Mouse (Mus musculus) urinary bladder, postnatal 36 days (tissue): Measurements from ENCODE around the gene Slc9a1.

ENCODE experiments used
- DNase-seq, 2 experiments: peaks; one replicate each; pipeline ENCODE4 v3.0.0; 2022; ENCODE audit warnings: low spot score in 2 of 2, mixed read lengths in 1 of 2

Slc9a1 gene

DNA sequence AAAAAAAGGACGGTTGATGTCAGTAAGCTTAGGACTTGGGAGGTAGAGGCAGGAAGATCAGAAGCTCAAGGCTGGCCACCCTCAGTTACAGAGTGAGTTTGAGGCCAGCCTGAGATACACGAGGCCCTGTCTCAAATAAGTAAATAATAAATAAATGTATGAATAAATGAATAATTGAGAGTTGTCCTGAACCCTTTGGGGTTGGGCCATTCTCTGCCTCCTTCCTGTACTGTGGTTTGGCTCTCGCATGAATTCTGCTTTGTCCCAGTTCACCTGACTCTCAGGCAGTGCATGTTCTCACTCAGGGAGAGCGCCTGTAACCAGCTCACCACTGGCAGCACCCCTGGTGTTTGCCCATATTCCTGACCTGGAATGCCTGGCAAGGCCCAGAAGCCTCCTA lies 4.5 kb downstream of the Slc9a1 start:
- no peak for DNase-seq

DNA sequence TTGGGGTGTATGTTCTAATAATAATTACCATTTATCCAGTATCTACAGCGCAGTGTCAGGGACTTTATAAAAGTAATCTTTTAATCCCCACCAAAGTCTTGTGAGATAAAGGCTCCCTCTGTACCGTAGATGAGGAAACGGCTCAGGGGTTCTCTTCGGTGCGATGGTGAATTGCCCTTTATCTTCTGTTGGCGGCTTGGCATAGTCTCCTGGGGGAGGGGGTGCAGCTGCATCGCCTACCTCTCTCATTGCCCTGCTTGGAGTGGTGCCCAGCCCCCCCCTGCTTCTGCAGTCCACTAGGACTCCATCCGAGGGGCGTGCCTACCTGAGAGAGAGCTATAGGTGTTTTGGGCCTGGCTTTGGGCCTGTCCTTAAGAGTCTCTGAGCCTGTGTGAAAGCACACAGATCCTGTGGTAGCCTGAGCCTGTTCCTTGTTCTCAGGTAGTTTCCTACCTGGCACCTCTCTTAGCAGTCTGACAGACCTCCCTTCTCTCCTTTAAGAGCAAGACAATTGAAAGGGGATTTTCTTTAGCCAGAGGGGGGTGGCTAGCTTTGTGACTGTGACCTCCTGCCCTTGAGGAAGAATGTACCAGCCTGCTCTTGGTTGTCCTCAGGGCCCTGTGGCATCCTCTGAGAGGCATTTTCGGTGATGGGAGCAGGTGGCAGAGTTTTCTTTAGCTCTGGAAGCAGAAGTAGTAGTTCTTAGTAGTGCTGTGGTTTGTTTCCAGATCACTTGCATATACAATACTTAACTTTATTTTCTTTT lies 6.5 kb downstream of the Slc9a1 start:
- no peak for DNase-seq

DNA sequence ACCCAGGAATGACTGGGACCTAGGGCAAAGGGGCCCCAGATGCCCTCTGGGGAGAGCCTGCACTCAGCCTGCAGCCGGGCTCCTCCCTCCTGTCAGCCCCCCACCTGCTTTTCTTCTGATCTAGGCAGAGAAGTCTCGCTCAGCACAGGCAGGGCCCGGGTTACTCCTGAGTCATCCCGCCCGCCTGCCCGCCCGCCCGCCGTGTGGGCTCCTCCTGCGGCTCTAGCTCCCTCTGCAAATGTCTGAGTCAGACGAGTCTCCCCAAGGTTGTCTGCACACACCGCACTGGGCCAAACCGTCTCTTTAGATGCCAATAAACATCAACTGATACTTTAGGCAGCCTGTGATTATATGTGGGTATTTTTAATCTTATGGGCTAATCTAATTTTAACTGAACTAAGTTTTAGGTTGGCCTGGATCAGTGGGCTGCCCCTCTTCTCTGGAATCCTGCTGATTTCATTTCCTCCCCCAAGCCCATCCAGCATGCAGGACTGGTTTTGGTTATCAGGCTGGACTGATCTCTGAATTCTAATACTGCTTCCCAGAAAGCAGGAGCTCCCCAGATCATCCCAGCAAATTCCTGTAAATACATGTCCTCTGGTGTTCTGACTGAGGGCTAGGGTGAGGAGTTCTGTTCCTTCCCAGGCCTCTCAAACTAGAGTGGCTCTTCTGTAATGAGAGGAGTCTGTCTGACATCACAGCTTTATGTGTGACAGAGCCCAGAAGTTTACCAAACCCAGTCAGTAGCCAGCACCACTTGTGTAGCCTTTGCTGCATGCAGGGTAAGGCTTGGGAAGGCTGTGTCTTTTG lies 8.9 kb downstream of the Slc9a1 start:
- DNase-seq = no peak

DNA sequence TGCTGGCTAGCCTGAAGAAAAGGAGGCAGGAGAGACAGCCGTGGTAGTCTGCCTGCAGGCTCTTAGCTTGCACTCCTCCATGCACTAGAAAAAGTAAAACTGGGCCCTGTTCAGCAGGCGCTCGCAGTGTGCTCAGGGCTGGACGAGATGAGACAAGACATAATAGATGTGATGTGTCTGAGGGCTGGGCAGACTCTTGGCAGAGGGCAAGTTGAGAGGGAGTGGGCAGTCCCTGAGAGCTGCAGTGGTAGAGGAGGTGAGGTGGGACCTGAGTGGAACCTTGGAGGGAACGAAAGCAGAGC lies 9.5 kb downstream of the Slc9a1 start:
- DNase-seq = no peak

DNA sequence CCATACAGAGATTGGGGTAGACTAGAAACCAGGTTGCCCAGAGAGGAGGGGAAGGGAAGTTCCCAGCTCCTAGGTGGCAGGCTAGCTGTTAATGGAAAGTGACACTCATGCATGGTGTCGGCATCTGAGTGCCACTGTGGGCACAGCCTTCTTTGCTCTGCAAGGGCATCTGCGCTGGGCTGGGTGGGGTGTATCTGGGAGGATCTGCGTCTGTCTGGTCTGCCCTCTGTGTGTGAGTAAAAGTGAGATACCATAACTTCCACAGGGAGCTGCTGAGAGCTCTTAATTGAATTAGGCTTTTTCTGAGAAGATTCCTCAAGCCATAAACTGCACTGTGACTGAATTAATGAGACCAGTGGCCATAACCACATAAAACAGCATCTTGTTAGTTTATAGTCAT lies 10.4 kb downstream of the Slc9a1 start:
- no peak for DNase-seq

DNA sequence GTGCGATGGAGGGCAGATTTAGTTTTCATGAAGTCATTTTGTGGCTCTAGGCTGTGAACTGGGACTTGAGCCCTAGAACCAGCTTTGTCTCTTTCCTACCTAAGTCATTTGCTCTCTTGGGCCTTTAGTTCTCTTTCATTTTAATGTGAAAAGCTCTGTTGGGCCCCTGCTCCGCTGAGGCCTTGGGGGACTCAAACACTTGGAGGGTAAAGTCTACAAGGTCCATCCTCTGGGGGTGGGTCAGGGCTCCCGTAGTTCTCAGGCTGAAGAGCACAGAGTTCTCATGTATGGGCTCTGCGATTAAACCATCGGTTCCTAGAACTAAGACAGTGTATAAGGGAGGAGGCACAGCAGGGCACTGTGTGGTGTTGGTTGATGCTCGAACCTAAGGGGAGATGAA lies 11.0 kb downstream of the Slc9a1 start:
- DNase-seq = no peak

DNA sequence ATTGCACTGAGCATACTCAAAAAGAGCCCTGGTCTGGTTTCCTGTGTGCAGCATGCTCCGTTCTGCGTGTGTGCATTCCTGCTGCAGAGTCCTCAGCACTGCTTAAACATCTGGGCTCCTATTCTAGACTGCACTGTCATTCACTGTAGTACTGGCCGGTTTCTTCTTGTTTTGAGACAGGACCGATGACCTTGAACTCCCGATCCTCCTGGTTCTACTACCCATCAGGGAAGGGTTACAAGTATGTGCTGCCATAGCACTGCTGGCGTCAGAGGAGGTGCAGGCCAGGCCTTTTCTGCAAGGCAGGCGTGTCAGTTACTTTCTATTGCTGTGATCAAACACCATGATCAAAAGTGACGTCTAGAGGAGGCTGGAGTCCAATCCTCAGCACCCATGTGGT lies 11.6 kb downstream of the Slc9a1 start:
- DNase-seq = no peak

DNA sequence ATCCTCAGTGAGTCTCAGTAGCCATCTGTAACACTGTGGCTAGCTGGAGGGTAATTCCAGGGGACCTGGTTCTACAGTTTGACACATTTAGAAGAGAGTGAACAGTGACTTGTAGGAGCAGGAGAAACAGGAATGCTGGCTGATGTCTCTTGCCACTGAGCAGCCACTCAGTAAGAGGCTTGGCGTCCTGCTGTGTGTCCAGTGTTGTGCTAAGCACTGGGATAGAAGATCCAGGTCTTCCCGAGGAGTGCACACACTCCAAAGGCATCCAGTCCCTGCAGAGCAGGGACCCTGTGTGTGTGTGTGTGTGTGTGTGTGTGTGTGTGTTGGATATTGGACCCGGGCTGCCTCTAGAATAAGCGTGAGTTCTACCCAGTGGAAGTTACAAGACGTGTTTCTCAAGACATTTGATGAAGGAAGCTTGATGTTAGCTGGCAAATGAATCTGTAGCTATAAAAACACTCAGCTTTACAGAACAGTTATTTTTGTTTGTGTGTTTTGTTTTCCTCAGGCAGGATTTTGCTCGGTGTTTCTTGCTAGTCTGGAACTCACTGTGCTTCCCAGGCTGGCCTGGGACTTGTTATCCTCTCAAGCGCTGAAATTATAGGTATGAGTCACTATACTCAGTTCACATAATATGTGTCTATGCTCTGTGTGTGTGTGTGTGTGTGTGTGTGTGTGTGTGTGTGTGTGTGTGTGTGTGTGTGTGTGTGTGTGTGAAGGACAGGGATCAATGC lies 16.7 kb downstream of the Slc9a1 start:
- no peak for DNase-seq

DNA sequence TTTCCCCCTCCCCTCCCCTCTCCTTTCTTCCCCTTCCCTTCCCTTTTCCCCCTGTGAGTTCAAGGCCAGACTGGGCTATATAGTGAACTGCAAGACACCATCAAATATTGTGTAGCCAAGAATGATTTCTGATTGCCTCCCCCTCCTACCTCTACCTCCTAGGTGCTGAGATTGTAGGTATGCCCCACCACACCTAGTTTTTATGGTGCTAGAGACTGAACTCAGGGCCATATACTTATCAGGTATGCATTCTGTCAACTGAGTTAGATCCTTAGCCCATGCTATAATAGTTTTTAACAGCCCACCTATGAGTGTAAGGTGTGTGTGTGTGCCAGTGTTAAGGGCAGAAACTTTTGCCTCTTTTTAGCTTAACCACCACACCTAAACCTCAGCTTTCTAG lies 17.5 kb downstream of the Slc9a1 start:
- DNase-seq = no peak

DNA sequence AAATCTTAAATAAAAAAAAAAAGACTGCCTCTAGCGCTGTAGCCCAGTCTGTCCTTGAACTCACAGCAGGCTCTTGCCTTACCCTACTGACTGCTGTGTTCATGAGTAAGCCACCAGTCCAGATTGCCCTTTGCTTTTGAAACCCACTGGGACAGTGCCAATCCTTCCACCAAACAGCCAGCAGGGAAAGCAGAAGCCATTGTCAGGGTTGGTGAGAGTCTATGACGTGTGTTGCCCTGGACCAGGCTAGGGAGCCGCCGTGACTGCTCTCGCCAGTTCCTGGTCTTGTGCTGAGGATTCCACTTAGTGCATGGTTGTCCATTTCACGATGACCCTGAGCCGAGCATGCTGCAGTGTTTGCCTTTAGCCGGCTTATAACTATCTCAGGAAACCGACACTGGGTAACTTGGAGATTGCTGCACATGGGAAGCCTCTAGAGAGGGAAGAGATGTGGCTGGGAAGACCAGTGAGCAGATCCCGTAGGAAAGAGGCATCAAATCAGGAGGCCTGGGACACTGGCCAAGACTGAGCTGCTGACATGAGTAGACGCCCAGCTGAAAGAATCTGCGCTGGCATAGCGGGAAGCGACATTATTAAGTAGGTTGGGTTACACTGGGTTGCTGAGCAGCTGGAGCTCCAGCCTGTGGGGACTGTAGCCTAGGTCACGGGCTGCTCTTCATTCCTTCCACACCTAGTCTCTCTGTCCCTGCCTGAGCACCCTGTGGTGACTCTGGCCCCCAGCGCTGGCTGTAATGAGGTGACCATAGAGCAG lies 19.5 kb downstream of the Slc9a1 start:
- no peak for DNase-seq

DNA sequence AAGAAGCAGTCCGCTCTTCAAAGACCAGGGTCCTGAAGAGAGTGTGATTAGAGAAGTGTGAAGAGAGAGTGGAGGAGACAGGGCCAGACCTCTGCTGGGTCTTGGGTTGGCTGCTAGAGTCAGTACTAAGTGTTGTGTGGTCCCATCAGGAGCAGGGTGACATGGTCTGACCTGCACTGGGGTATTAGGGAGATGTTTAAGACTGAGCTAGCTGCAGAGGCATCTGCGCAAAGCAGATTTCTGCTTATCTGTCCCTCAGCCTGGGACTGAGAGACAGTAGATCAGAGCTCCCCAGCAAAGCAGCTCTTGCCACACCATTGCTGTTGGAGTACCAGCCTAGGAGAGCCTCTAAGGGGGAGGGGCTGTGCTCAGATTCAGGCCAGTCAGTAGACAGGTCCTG lies 20.5 kb downstream of the Slc9a1 start:
- no peak for DNase-seq

DNA sequence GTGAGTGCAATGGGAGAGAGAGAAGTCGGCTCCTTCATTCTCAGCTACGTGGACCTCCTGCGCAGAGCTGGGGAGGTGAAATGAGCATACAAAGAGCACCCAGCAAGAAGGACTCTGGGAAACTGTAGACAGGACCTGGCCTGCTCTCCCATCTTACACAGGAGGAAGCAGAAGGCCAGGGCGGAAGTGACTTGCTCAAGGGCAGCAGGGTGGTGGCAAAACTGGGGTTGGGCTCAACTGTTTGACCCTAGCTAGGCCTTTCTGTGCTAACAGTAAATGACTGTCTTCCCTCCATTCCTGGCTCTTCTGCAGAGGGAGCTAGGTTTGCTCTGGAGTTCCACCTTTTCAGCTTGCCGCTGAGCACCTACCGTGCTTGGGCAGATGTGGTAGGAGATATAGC lies 21.1 kb downstream of the Slc9a1 start:
- no peak for DNase-seq

DNA sequence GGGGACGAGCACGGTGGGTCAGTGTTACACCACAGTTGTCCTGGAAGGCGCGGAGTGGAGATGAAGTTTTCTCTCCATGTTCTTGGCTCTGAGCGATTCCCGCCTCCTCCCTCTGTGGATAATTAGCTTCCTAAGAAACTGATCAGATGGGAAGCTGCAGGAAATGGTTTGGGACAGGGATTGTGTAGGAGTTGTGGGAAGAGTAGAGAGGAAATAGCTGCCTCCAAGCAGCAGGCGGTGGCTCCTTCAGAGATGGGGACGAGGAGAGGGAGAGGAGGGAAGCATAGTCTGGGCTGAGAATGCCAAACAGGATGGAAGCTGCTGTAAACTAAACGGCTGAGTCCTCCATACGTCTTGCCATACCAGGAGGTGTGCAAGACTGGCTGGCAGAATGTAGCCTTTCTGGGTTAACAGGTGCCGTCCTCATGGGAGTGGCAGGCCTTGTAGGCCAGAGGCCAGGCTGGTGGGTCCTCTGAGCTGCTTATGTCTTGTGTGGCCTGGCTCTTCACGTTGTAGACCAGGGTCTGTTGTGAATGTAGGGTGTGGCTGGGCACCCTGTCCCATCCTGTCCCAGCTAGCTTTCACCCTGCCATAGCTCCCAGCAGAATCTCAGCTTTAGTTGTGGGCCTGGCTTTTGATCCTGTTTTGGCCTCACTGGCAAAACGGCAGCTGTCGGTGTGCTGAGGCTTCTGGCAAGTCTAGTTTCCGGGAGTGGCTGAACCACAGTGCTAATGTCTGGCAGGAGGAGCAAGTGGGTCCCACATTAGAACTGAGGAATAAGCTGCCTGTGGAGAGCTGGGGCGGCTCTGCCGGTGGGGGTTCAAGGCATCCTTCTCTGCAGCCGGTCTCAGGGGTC lies 21.9 kb downstream of the Slc9a1 start:
- DNase-seq = no peak

DNA sequence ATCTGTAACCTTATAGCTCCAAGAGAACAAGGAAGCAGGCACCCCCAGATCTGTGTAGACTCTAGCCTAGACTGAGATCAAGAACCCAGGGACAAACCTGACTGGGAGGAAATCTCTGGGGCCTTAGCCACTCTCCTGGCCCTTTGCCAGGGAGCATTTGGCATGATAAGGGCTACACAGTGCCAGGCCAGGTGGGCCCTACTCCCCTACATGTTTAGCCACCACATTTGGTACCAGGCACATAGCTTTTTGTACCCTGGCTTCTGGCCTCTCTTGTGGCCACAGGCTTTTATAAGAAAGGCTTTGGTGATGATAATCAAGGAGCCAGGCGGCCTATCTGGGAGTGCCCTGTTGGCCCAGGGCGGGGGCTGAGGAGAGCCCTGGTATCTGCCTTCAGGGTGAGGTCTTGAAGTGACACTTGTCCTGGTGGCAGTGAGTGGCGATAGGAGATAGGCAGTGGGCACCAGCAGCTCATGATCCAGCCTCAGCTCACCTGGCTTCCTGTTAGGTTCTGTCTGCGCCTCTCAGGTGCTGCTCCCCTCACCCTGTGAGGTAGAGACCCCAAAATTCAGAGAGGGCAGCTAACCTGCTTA lies 25.6 kb downstream of the Slc9a1 start:
- no peak for DNase-seq

DNA sequence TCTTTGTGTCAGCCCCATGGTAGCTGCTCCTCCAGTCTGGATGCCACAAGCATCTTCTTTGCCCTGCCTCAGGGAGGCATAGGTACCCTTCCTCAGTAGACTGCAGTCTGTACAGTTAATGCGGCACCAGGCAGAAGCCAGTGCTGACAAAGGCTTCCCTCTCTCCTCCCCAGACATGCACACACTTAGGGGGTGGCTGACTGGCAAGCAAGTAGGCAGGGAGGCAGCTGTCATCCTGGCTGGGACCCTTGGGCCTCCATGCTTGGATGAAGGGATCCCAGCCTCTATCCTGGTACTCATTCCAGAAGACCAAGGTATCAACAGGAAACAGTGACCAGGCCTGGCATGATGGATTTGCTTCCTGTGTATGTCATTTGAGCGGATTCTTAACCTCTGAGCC lies 26.6 kb downstream of the Slc9a1 start:
- DNase-seq = no peak

DNA sequence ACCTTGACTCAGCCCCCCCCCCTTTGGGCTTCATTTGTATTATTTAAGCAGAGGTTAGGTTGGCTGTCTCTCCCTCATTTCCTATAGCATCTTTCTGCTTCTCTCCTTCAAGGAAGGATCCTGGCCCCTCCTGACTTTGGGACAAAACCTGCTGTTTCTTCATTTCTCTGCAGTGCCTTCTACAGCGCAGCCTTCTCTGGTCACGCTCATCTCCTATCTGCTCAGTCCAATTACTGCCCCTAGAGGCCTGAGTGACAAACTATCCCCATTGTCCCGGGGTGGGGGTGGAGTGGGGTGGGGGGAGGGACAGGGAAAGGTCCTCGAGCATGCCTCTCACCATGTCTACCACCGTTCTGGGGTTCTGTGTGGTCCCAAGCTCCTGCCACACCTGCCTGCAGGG lies 27.8 kb downstream of the Slc9a1 start:
- no peak for DNase-seq

DNA sequence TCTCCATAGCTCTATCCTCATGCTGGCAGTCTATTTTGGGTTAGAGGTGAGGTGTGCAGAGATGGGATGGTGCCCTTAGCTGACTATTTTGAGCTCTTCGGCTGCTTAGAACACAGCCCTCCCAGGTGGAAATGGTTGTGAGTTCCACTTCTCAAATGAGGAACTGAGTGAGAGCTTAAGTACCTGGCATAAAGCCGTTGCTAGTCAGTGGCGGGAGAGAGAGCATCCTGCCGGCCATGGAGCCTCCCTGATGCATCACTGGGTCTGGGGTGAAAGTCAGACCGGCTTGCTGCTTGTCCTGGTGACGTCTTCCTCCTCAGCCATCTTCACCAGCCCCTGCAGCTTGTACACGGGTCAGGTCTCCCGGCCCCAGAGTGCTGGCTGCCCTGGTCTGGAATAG lies 28.5 kb downstream of the Slc9a1 start:
- no peak for DNase-seq

DNA sequence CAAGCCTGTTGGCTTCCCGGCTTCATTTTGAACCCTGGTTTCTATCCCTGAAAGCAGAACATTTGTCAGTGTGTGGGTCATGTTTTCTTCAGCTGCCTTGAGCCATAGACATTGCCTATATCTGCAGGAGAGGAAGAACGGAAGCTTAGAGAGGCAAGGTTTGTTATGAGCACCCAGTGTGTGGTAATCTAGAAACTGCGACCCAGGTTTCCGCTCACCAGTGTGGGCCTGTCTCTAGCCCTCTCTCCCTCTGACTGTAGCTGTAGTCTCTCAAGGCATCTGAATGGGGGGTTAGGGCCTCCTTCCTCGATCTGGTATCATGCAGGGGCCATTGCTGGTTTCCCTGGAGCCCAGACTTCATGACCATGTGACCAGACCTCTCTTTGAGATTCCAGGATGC lies 29.1 kb downstream of the Slc9a1 start:
- DNase-seq = no peak

DNA sequence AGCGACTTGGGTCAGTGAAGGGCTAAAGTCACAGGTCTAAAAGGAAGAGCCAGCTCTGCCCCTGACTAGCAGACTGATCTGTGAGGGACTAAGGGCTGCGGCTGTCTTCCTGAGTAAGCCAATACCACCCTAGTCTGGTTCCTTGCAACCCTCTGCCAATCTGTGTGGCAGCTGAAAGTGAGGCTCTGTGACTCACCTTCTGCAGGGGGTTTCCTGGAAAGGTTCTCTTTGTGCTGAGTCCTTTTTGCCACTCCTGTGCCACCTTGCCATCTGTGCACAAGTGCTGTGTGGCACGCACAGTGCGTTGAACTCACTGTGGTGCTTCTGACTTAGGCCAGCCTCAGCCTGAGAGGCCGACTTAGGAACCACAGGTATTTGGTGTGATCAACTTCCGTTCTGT lies 30.0 kb downstream of the Slc9a1 start:
- DNase-seq = no peak

DNA sequence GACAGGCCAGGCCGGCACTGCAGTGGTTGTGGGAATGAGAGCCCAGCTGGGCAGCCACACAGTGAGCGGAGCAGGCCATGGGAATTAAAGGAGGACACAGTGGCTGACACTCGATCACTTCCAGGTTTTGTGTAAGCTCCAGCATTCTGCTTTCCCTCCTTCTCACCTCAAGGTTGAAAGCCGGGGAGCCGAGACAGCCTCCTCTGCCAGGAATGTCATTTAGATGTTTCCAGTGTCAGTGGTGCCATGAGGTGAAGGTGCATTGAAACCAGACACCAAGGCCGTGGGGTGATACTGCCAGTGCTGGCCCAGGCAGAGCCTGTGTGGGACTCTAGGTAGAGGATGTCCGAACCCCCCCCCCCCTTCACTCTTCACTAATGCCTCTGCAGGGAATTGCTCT lies 30.6 kb downstream of the Slc9a1 start:
- DNase-seq = no peak

DNA sequence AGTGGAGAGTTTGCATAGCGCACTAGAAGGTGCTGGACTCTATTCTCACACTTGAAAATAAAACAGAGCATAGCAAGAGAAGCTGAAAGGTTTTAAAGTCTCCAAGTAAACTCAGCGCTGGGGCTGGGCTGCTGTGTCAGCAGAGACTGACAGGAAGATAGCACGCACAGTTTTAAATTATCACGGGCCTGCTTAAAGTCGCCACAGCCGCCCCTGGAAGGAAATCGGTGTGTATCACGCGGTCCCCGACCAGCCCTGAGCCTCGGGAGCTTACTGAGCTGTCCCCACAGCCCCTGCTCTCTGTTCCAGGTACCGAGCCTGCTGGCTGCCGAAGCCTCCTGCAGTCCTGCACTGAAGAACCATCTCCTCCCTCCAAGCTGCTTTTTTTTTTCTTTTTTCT lies 32.5 kb downstream of the Slc9a1 start:
- no peak for DNase-seq
